Mouse (Mus musculus): Measurements from ENCODE around the gene Fxyd4.

- no peak for TF ChIP-seq CTCF (IDR thresholded peaks at IDR 0.05; ENCODE audit: extremely low read depth, insufficient read depth, low read length)
- TF ChIP-seq POLR2A (IDR thresholded peaks at IDR 0.05; ENCODE audit: extremely low read depth, insufficient read depth, low read length): no peak
Observed at GRCm38 (mm10) chr6:117916737-117917426, 20.6 kb downstream of the Fxyd4 start.
